ENCODE assay signal across 7 mouse cellular contexts in genomic region chr6:142963480-142964075, GRCm38 (mm10). TPM values are rescaled to one million over a fixed set of nuclear protein-coding genes. Genes with fewer than 3 reads are reported as not detected.
DNase-seq lines count a peak whose midpoint lies in the region; ATAC-seq and TF ChIP-seq lines count a peak whose summit lies in the region.

No protein-coding gene starts in this region.

- no peaks in the 10 kb centered on the region for H3K9me3 ChIP-seq in lung, postnatal 0 days (ENCODE audit: low read length)
- H3K9me3 ChIP-seq in intestine, embryonic 16.5 days (ENCODE audit: control insufficient read depth, low read length): no peaks in the 10 kb centered on the region
- no peaks in the 10 kb centered on the region for H3K9me3 ChIP-seq in neural tube, embryonic 13.5 days

- no peak for TF ChIP-seq POLR2A in lung, adult 2 months (IDR thresholded peaks at IDR 0.05; ENCODE audit: borderline replicate concordance, extremely low read depth, low read depth, low read length)

- 25% methylated on average over 30 of the region's 30 CpGs for WGBS in lung, postnatal 0 days
- WGBS in intestine, embryonic 16.5 days: 25% methylated on average over 30 of the region's 30 CpGs
- WGBS in neural tube, embryonic 13.5 days: 14% methylated on average over 30 of the region's 30 CpGs
- 19% methylated on average over 30 of the region's 30 CpGs for WGBS in lung, adult 2 months

- no peak for DNase-seq in lung, postnatal 0 days (ENCODE audit: low spot score)
- DNase-seq in lung, postnatal 10 days: no peak
- DNase-seq in layer of hippocampus, adult 9-10 months (ENCODE audit: low spot score): no peak
- DNase-seq in lung, adult 2 months: no peak

- no peaks in the 10 kb centered on the region for H3K36me3 ChIP-seq in lung, postnatal 0 days (ENCODE audit: insufficient read depth, low read length)
- no peaks in the 10 kb centered on the region for H3K36me3 ChIP-seq in intestine, embryonic 16.5 days (ENCODE audit: control insufficient read depth, insufficient read depth, low read length)
- H3K36me3 ChIP-seq in neural tube, embryonic 13.5 days: peaks cover 11% of the 10 kb centered on the region

- H3K9ac ChIP-seq in lung, postnatal 0 days (replicated peaks; ENCODE audit: low read depth): no peak overlapping the region
- H3K9ac ChIP-seq in intestine, embryonic 16.5 days (ENCODE audit: low read depth, low read length): peak overlapping the region; percentile 67
- peak overlapping the region; percentile 93 for H3K9ac ChIP-seq in neural tube, embryonic 13.5 days

- H3K4me3 ChIP-seq in lung, postnatal 0 days (ENCODE audit: low read depth, low read length): peak overlapping the region; percentile 38; the same call in 1 of the 2 replicates
- peak overlapping the region; percentile 59 for H3K4me3 ChIP-seq in intestine, embryonic 16.5 days (ENCODE audit: low read length)
- H3K4me3 ChIP-seq in neural tube, embryonic 13.5 days: peak overlapping the region; percentile 78
- H3K4me3 ChIP-seq in lung, adult 2 months (replicated peaks; ENCODE audit: extremely low read depth, low read depth, low read length): no peak overlapping the region

- H3K4me2 ChIP-seq in lung, postnatal 0 days (replicated peaks; ENCODE audit: low read depth, low read length): peak overlapping the region; percentile 65; the same call in 1 of the 2 replicates
- H3K4me2 ChIP-seq in intestine, embryonic 16.5 days (ENCODE audit: low read depth, low read length): peak overlapping the region; percentile 94
- H3K4me2 ChIP-seq in neural tube, embryonic 13.5 days: peak overlapping the region; percentile 83

- TF ChIP-seq CTCF in lung, postnatal 0 days (IDR thresholded peaks at IDR 0.05): no peak
- TF ChIP-seq CTCF in lung, adult 2 months (IDR thresholded peaks at IDR 0.05; ENCODE audit: insufficient read depth, low read length): no peak

- no peak for ATAC-seq in lung, postnatal 0 days
- ATAC-seq in erythroid progenitor cell, adult 5-6 weeks (replicated peaks; ENCODE audit: low FRiP score, poor library complexity, severe bottlenecking): 0 out of 2 replicates have a peak, but pooled peaks have one; percentile 46
- 0 out of 2 replicates have a peak, but pooled peaks have one; percentile 16 for ATAC-seq in intestine, embryonic 16.5 days
- peak; percentile 15 for ATAC-seq in neural tube, embryonic 13.5 days (ENCODE audit: low read depth)

- H3K27me3 ChIP-seq in lung, postnatal 0 days (replicated peaks; ENCODE audit: insufficient read depth, low read length): peaks cover 31% of the 10 kb centered on the region
- H3K27me3 ChIP-seq in intestine, embryonic 16.5 days (replicated peaks; ENCODE audit: control insufficient read depth, insufficient read depth, low read length): peaks cover 23% of the 10 kb centered on the region
- H3K27me3 ChIP-seq in neural tube, embryonic 13.5 days: no peaks in the 10 kb centered on the region

- H3K27ac ChIP-seq in lung, postnatal 0 days (ENCODE audit: low read length): no peak overlapping the region
- no peak overlapping the region for H3K27ac ChIP-seq in intestine, embryonic 16.5 days (ENCODE audit: low read length)
- H3K27ac ChIP-seq in neural tube, embryonic 13.5 days (replicated peaks): peak overlapping the region; percentile 99

- no peak for TF ChIP-seq EP300 in lung, postnatal 0 days (IDR thresholded peaks at IDR 0.05)

- H3K4me1 ChIP-seq in lung, postnatal 0 days (ENCODE audit: insufficient read depth, low read depth, low read length): peaks cover 4% of the 10 kb centered on the region; the same call in 1 of the 2 replicates
- H3K4me1 ChIP-seq in intestine, embryonic 16.5 days (ENCODE audit: control insufficient read depth, insufficient read depth, low read length): 0 out of 2 replicates have a peak, but pooled peaks cover 3% of the 10 kb centered on the region
- H3K4me1 ChIP-seq in neural tube, embryonic 13.5 days (replicated peaks): peaks cover 48% of the 10 kb centered on the region
- peaks cover 4% of the 10 kb centered on the region for H3K4me1 ChIP-seq in lung, adult 2 months (ENCODE audit: control insufficient read depth, insufficient read depth, low read length)

RNA-seq across cellular contexts. Expression of gene St8sia1, which starts 0.7 kb away (rescaled TPM):
- 0.11 and 0.23 TPM in 2 replicates for polyA plus RNA-seq in lung, postnatal 0 days (2015; fragmentation: Nextera tagmentation; extraction: Ambion mirVana)
- total RNA-seq in erythroid progenitor cell, adult 5-6 weeks (2015; ENCODE audit: low replicate concordance): 1.7 TPM in 1 of 2 replicates, not detected in the other
- not detected in 2 replicates for total RNA-seq in erythroid progenitor cell, adult 5-6 weeks (2017; ENCODE audit: low replicate concordance)
- polyA plus RNA-seq in intestine, embryonic 16.5 days (2015; fragmentation: Nextera tagmentation; extraction: Ambion mirVana): 1.4 and 1.6 TPM in 2 replicates
- polyA plus RNA-seq in neural tube, embryonic 13.5 days (2015; fragmentation: Nextera tagmentation; extraction: Ambion mirVana): 9.8 and 10.0 TPM in 2 replicates
- 0.23 and 0.26 TPM in 2 replicates for polyA plus RNA-seq in lung, adult 2 months (2012; rRNA removed)
